Mouse (Mus musculus) liver, adult 2 months (tissue): ENCODE measurements around the gene Sh3bp2.

ENCODE experiments used
- CTCF ChIP-seq: fragments of 200-500 bp; IDR thresholded peaks from 2 replicates; pipeline ENCODE4 v1.5.1; 2011; ENCODE audit warnings: low read depth, low read length, control low read depth
- POLR2A ChIP-seq: fragments of 200-500 bp; IDR thresholded peaks from 2 replicates; pipeline ENCODE4 v1.6.1; 2011; ENCODE audit warnings: low read length, control low read depth; ENCODE audit not compliant: insufficient read depth; ENCODE audit errors: extremely low read depth

GRCm38 (mm10) chr5:34525663-34526476, at the start of gene Sh3bp2:
- no peak for TF ChIP-seq CTCF
- peak; percentile 94 for TF ChIP-seq POLR2A
